Mouse (Mus musculus): ENCODE measurements around the gene Cd300a.

The Cd300a gene

DNA sequence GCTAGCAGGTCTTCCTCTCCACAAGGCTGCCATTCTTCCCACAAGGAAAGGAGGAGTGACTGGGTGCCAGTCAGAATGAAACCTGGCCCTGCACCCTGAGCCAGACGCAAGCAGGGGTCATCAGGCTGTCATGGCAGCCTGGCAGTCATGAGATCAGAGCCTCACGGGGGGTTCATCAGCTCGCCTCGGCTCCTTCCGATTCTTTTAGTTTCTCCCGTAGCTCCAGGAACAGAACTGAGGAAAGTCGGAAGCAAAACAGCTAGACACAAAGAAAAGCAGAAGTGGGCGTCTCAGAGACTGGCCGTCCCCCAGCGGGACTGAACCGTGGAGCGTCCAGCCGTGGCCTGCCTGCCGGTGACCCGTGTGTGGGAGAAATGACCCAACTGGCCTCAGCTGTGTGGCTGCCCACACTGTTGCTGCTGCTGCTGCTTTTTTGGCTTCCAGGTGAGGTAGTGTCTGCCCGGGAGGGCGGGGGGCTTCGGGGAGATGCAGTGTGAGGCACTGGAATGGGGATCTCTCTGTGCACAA is at the start of gene Cd300a:
Cd300a (plus strand) TSS at position 51 of the 528 bp plus-strand sequence.
- no peak for DNase-seq

DNA sequence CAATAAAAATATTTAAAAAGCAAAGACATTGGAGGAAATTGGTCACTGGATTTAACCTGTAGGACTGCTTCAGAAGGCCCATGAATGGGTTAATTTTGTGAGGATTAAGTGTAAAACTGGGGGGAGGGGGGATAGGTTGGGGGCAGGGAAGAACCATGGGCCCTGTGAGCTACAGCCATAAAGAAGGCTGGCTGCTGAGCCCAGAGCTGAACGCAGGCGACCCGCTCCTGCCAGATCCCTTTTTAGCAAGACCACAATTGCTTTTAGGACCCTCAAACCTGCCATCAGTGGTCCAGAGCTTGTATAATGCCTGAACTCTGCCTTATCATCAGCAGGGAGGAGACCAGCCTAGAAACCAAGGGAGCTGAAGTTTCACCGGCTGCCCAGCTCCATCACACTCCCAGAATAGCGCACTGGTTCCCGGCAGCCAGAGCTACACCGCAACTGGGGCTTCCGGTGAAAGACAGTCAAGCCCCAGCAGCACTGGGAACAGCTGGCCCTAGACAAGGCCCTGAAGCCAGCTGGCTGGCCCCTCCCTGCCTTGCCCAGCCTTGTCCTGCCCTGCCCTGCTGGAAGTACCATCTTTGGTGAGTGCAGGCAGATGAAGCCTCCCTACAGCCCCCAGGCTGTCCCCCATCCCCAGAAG is 45.9 kb upstream of the Cd300a start:
- DNase-seq = no peak

DNA sequence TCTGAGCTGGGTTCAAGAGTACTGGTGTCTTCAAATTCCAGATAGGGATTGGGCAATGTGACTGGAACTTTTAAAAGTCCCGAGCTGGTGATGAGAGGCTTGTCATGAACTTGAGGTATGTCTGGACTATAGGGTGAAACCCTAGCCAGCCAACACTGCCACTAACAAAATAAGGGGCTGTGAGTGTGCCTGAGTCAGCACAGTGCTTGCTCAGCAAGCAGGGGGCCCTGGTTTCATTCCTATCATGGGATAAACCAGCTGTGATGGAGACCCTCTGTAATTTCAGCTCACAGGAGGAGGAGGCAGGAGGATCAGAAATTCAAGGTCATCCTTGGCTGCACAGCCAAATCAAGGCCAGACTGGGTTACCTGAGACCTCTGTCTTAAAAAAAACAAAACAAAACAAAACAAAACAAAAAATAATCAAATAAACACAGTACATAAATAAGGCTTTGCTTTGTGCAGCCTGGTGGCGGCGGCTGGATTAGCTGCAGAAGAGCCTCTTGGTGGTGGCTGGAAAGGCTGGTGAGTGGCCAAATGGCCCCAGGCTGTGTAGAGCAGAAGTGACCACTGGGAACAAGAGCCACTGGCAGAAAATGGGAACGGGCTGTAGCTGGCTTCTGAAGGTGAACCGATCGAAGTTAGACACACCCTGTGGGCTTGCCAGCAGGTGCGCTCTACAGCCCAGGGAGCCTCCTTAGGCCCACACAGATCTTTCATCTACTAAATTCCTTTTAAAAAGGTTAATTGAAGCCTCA is 45.2 kb upstream of the Cd300a start:
- DNase-seq = peak; percentile 59

DNA sequence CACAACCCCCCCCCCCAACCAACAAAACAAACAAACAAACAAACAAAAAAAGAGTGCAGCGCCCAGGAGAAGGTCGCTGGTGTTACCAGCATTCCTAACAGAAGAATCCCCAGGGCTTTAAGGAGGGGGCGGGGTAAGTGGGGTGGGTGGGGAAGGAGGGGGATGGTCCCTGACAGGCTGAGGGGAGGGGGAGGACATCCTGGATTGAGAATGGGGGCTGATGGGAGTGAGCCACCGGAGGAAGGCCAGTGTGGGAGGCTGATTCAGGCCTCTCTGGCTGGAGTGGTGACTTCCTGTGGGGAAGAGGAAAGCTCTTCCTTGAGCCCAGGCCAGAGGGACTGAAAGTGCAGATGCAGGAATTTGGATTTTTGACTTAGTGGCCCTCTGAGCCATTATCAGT is 43.5 kb upstream of the Cd300a start:
- DNase-seq = peak; percentile 4

DNA sequence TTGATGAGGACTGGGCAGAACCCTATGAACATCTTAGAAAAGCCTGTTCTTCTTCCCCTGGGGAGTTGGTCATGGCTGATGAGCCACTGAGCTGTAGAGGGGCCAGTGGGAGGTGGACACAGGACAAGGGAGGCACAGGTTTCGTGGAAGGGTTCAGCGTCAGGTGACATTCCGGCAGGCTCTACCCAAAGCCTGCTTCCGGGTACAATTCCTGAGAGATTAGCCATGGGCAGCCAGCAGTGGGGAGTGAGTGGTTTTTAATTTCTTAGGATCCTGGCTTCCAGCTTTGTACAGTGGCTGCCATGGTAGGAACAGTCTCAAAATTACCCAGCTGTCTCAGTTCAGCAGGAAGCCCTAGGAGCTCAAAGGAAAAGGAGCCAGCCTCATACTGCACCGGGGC is 42.8 kb upstream of the Cd300a start:
- peak; percentile 31 for DNase-seq

DNA sequence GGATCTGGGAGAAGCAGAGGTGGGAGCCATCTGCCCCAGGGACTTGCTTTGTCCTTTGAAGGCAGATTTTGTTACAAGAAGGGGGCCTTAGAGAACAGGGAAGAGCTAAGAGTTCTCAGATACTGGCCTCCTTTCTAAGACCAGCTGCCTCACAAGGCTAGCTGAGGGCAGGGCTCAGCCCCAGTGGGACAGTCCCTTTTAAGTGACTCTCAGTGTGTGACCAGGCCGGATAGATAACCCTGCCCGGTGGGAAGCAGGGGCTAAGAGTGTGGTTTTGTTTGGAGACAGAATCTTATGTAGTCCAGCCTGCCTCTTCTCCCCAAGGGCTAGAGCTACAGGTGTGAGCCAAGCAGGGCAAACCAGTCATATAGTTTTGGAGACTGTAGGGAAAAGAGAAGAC is 40.3 kb upstream of the Cd300a start:
- peak; percentile 29 for DNase-seq

DNA sequence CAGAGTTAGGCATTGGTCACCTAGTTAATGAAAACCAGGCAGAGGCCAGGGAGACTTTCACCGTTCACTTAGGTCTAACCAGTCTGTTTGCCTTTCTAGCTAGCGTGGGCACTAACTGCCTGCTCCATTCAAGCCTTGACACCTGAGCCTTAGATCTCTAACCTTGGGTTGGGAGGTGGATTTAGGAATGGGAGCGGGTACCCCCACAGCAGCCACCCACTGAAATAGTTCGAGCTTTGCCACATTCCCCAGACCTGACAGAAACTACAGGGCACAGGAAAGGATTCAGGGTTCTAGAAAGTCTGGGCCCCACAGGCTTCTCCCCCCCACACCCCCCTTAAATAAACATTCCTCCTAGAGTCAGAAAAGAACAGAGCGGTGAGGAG is 39.8 kb upstream of the Cd300a start:
- DNase-seq = peak; percentile 82

DNA sequence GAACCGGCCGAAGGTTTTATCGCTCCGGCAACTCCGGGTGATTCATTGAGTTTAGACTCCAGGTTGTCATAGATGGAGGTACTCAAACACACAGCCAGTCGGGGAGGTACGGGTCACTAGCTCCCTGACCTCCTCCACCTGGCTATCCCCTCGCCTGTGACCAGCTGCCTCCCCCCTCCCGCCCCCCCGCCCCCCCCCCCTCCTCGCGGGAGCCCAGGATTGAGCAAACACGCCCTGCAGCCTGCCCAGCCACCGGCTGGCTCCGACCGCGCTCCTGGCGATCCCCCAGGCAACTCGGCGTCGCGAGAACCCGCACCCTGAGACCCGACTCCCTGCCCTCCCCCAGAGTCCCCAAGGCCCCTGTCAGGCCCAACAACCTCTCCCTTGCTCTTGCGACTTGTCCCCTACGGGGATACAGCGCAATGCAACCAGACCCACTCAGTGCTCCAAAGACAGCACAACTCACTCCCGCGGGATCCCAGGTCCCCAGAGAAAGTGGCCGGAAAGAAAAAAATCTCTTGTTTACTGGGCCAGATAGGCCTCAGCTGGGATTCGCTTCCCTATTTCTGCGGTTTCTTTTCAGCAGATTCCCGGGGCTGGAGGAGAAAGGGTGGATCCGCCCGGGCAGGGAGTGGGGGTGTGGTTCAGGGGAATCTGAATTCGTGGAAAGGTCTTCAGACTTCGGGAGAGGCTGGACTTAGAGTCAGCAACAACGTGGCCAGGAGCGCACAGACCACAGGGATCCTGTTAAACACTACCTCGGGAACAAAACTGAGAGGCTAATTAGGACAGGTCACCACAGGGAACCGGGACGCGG is 39.2 kb upstream of the Cd300a start, which contains the start of gene Gprc5c:
Gprc5c (plus strand) TSS at position 701 of the 817 bp plus-strand sequence.
- peak; percentile 91 for DNase-seq

DNA sequence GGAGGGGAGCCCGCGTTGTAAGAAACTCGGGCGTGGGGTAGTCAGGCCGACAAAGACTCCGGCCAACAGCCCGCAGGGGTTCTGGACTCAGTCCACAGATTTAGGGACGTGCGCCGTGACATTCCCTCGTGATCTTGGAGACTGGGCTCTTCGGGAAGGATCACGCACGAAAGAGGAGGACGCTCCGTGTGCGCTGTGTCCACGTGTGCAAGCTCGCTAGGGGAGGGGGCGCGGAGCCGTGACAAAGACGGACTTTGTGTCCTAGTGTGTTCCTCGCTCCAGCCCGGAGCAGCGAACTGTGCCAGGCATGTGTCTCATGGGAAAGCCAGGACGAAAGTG is 38.6 kb upstream of the Cd300a start:
- DNase-seq = no peak

DNA sequence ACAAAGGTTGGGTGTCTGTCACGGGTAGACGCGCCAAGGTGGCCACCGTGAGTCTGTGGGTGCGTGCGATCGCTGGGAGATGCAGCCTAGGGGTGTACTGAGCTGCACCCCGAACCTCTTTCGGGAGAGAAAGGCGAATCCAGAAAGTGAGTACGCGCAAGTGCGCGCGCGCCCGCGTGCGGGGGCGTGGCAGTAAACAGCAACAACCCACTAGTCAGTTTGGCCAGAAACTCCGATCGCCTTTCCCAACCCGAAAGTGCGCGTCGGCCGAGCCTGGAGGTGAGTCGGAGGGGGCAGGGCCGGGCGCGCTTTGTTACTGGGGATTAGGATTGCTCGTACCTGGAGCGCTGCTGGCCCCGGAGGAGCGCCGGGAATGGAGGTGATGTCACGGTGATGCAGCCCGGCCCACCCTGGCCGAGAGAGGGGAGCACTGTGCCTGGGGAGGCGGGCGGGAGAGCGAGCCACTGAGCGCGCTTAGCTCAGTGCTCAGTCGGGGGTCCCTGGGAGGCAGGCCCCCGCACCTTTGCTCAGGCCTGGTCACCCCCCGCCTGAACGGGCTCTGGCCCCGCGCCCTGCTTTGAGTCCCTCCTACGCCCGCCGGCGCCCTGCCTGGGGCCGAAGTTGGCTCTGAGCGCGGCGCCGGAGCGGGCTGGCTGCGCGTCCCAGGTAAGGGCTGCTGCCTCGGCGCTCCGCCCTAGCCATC is 38.1 kb upstream of the Cd300a start:
- DNase-seq = peak; percentile 93

DNA sequence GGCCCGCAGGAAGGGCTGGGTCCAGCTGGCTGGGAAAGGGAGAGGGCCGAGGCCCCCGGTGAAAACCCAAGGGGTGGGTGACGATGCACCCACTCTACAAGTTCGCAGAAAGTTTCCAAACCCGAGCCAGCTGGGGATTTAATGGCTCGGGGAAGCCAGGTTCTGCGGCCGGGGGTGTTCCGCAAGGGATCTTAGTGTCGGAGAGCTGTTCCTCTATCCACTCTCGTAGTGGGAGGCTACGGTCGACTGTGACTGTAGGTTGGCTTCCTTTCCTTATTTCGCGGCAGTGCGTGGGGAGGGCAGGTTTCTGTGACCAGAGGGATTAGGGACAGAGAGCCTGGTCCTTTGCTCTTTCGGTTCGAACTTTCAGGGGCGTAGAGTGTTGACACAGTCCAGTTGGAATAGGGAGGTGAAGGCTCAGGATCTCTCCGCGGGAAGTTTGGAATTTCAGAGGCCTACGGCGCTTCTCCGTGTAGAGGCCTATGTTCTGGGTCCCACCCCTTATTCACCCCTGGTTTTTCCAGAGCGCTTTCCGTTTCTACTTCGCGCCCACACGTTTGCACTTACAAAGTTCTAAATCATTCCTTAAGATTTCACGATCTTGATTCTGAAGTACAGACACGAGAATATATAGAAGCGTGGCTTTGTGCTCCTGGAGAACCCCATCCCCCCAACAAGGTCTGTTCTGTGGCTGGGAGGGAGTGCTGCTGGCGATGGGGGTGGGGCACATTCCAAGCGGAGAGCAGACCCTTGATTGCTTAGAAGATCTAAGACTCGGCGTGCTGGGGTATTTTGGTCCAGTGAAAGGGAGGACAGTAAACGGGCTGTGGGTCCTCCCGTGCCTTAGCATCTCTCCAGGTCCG is 37.3 kb upstream of the Cd300a start:
- no peak for DNase-seq

DNA sequence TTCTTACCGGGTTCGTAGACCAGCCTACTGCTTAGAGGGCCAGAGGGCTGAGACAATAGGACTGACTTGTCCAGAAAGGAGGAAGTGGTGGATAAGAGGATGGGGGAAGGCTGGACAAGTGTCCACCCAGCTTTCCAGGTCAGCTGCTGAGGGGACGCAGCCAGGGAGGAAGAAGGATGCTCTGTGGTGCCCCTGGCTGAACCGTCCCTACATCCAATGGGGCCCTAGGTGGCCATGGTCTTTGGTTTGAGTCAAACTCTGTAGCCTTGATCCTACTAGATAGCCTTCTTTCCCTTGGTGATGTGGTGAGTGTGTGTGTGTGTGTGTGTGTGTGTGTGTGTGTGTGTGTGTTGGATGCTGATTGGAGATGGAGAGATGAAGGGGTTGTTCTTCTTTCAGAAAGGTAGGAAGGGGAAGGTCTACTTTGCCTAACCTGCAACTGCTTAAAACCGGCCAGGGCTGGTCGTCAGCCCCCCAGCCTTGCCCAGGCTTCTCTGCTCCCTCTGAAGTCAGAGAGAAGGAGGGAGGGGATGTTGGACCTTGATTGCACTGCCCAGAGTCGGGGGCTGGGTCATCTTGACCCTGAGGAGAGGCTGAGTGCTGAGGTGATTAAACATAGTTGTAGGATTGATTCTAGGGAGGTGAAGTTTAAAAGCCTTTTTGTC is 36.5 kb upstream of the Cd300a start:
- DNase-seq = no peak

DNA sequence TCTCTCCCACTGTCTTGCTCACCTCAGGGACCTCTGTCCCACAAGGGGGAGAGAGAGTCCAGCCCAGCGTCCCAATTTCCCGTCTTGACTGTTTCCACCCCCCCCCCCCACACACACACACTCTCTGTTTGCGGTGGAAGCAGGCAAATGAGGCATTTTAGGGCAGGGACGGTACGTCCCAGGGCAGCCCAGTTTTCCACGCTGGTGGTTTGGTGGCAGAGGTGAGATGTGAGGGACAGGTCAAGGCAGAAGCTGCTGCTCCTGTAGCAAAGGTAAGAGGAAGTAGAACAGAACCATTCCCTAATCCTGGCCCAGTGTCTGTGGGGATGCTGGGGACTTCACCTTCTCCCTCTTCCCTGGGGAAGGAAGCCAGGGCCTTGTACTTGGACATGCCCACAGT is 35.3 kb upstream of the Cd300a start:
- no peak for DNase-seq

DNA sequence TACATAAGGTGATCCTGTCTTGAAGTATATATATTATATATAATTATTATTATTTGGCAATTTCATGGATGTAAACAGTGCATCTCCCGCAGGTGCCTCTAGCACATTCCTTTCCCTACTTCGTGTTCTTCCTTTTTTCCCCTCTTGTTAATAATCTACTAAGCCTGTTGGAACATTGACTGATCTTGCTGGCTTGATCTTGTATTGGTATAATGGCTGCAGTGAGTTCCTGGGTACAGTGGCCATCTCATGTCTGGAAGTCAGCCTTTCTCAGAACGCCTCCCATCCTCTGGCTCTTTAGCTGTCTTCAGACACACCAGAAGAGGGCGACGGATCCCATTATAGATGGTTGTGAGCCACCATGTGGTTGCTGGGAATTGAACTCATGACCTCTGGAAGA is 33.7 kb upstream of the Cd300a start:
- DNase-seq = peak; percentile 85

DNA sequence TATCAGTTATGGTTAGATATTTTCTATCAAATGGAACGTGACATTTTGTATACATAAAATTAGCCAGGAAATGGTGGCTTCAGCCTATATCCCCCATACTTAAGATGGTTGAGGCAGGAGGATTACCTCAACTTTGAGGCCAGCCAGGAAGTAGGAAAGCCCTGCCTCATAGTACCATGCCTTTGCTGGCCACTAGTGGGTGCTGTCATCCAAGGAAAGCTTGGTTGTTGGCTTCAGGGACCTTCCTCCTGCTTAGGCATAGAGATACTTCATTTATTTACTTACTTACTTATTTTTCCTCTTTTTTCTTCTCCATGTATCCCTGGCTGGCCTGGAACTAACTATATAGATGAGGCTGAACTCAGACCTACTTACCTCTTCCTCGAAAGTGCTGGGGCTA is 31.2 kb upstream of the Cd300a start:
- DNase-seq = no peak

DNA sequence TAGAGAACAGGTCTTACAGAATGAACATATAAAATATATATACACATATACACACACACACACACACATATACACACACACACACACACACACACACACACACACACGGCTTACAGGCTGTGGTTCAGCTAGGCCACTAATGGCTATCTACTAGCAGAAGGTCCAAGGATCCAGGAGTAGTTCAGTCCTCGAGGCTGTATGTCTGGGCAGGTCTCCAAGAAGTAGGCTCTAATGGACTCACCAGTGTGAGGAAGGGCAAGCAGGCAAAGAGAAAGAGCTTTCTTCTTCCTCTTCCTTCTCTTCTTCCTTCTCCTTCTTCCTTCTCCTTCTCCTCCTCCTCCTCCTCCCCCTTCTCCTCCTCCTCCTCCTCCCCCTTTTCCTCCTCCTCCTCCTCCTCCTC is 28.8 kb upstream of the Cd300a start:
- no peak for DNase-seq

DNA sequence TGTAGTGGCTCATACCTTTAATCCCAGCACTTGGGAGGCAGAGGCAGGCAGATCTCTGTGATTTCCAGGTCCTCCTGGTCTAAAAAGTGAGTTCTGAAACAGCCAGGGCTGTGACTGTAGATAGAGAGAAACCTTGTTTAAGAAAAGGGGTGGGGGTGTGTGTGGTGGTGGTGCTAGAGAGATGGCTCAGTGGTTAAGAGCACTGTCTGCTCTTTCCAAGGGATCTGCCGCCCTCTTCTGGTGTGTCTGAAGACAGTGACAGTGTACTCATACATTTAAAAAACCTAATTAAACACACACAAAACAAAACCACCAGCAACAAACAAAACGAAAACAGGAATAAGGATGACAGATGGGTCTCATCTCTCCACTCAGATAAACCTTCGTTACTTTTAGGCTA is 27.2 kb upstream of the Cd300a start:
- no peak for DNase-seq

DNA sequence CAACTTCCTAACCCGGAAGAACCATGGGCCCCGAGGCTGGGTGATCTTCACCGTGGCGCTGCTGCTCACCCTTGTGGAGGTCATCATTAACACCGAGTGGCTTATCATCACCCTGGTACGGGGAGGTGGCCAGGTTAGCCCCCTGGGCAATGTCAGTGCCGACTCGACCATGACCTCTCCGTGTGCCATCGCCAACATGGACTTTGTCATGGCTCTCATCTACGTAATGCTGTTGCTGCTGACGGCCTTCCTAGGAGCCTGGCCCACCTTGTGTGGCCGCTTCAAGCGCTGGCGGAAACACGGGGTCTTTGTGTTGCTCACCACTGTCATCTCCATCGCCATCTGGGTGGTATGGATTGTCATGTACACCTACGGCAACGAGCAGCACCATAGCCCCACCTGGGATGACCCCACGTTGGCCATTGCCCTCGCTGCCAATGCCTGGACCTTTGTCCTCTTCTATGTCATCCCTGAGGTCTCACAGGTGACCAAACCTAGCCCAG is 25.9 kb upstream of the Cd300a start:
- DNase-seq = peak; percentile 55

DNA sequence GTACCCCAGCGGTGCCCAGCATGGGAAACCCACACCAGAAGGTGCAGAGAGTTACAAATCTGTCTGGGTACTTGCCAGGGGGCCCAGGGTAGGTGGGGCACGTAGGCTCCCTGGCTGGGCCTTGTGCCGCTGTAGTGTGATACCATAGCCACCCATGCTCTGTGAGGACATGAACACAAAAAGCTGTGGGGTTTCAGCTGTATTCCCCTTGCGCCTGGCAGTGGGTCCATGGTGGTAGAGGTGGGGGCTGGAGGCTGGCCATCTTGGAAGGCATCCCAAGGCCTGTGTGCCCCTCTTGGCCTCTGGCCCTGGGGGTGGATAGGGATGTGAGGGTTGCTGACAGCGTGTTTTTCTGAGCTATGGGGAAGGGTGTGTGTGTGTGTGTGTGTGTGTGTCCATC is 23.8 kb upstream of the Cd300a start:
- DNase-seq = peak; percentile 80

DNA sequence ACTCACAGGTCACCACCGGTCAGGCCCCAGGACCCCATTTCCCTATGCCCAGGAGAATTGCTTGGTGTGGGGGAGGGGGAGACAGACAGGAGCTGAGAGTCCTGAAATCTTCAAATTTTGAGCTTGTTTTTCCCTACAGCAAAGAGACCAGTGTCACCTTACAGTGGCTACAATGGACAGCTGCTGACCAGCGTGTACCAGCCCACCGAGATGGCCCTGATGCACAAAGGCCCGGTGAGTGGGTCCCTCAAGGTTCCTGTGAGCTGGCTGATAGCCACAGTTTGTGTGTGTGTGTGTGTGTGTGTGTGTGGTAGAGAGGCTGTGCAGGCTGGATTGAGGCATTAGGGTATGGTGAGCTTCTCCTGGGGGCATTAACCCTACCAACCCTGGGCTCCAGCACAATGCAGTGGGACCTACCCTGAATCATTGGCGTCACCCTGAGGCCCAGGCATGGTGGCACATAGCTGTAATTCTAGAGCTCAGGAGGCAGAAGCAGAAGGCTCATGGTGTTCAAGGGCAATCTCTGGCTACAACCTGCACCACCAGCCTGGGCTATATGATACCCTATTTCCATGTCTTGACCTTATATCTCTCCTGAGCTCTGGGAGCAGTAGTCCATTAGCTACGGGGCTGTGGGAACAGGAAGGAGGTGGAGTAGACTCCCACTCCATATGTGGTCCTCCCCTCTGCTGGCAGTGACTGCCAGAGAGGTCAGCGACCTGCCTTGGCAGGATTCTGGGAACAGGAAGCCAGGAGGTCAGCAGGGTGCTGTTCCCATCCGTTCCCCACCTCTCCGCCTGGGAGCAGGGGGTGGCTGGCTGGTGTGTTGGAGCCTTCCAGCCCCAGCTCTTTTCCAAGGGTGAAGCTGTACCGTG is 23.1 kb upstream of the Cd300a start:
- DNase-seq = peak; percentile 93
